Mouse (Mus musculus) fat pad, adult 2 months (tissue): ENCODE results near the gene Dagla.

Experiments
- DNase-seq: peaks from one replicate; pipeline ENCODE4 v3.0.0-alpha.2; 2011; ENCODE audit warnings: low read depth, low spot score; ENCODE audit errors: extremely low read depth

Gene Dagla

GRCm38 (mm10) chr19:10304810-10305544 is at the start of gene Dagla:
Gene Dagla, minus strand, starts transcription at chr19:10304877.
- DNase-seq: no peak

GRCm38 (mm10) chr19:10352218-10352617 is 47.5 kb upstream of the Dagla start:
- no peak for DNase-seq

DNA sequence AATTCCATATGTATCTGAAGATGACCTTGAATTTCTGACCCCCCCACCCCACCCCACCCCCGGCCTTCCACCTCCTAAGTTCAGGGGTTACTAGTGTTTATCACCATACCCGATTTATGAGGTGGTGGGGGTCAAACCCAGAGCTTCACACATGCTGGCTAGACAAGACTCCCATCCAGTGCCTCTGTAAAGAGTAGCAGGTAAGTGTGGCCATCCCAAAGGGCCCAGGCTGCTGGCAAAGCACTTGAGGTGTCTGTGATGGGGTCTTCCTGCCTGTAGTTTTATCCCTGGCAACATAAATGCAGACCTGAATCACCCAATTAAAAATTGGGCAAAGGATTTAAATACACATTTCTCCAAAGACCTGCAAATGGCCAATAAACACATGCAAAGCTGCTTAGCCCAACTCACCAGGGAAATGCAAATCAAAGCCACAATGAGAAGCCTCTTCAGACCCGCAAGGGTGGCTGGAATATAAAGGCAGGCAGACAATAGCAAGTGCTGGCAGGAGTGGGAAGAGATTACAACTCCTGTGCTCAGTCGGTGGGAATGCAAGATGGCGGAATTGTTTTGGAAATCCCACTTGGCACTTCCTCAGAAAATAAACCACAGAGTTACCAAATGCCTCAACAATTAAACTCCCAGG is 43.1 kb upstream of the Dagla start:
- no peak for DNase-seq

DNA sequence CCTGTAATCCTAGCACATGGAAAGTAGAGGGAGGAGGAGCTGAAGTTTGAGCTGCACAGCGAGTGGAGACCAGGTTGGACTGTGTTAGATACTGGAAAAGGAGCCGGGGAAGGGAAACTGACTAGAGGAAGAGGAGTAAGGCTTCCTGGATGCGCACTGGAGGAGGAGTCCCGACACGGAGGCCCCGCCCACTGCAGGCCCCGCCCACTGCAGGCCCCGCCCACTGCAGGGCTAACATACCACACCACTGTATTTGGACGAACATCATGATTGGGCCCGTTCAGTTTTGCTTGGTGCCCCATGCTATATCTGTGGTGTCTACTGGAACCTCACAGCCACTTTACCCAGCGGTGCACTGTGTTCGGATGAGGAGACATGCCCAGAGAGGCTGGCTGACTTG is 41.0 kb upstream of the Dagla start:
- no peak for DNase-seq

- DNase-seq: no peak
Measured at GRCm38 (mm10) chr19:10343866-10344265, 39.2 kb upstream of the Dagla start.

DNA sequence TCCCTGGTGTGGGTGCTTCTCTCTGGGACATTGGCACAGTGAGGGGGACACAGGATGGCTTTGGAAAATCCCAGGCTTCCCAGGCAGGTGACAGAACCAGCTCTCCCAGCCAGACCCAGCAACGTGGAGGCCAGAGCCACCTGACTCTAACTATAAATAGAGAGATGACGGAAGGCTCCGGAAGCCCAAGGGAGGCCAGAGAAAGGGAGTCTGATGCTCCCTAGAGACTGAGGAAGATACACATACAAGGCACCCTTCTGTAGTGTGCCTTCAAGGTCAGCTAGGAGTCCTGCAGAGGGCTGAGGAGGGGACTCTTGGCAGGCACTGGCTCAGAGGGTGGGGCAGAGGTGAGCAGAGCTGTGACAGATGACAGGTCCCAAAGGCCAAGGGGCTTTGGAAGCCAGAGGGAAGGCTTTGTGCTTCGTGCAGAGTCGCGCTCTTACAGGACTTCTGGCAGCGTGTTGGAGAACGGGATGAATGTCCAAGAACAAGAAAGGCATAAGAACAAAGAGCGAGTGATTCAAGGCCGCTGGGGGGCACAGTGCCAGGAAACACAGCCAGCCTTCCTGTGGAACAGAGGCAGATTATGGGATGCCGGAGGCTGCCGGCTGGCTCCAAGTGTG is 37.3 kb upstream of the Dagla start:
- no peak for DNase-seq

DNA sequence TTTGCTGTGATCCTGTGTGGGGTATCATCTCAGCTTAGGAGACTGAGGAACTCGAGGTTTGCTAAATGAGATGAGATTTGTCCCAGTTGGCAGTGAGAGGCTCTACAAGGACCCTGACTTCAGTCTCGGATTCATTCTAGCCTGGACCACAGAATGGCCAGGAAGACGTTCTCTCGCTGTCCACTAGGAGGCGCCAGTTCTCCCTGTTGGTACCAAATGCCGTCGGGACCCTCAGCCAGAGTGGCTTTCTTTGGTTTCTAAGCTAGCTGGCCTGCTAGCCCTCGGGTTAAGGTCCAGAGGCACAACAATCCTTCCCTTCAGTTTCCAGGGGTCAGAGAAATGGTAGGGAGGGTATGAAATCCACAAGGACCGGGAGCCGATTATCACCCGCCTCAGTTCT is 36.5 kb upstream of the Dagla start:
- DNase-seq: no peak

GRCm38 (mm10) chr19:10340661-10341060 is 36.0 kb upstream of the Dagla start:
- no peak for DNase-seq

GRCm38 (mm10) chr19:10339271-10339670 is 34.6 kb upstream of the Dagla start:
- DNase-seq: no peak

DNA sequence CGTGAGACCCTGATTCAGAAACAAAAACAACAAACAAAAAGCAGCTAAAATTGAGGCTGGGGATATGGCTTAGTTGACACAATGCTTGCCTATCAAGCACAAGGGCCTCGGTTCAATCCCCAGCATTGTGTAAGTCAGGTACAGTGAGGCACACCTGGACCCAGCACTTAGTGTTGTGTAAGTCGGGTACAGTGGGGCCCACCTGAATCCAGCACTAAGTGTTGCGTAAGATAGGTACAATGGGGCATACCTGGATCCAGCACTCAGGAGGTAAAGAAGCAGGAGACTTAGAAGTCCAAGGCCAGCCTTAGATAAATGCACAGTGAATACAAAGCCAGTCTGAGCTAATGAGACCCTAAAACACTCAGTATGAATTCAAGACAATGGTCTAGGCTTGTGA is 34.0 kb upstream of the Dagla start:
- no peak for DNase-seq

DNA sequence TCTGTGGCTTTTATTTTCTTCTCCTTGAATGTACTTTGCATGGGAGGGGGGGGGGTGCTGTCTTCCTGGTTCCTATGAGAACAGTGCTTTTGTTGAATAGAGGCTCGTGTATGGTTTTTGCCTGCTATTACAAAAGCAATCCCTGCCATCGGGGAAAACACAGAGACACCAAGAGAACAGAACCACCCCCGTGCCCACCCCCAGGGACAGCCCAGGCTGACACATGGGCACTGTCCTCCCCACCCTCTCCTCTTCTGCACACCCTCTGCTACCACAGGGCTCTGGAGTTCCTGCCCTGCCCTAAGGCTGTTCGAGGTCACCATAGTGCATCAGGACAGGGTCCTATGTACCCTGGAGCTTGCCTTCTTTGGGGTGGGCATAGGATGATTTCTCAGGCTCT is 29.8 kb upstream of the Dagla start:
- DNase-seq: no peak

DNA sequence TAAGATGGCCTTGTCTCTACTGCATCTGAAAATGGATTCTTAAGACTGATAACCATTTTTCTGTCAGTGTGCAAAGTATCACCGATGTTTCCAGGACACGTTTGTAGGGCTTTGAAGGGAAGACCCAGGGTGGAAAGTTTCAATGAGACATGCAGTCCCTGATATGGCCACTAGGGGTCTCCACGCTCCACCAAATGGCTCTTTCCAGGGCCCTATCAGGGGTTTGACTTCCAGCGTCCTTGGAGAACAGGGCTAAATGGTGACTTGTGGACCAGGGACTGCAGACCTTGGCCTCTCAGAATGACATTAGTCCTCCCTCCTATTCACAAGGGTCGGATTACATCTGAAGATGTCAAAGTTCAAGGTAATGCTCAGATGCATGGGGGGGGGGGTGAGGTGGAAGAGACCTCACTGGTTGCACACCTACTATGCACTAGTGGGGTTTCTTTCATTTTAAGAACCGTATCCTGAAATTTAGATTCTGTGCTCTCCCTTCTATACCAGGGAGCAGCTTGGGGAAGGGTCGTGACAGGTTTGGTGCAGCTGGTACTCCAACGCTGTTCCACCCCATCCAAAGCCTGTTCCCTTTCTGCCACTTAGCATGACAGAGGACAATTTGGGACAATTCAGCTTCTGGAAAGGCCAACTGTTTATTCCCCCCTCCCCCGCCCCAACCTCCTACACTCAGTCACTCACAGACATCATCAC is 29.0 kb upstream of the Dagla start:
- DNase-seq: no peak

- no peak for DNase-seq
Measured at GRCm38 (mm10) chr19:10331706-10332105, 27.0 kb upstream of the Dagla start.

GRCm38 (mm10) chr19:10329033-10329432 is 24.4 kb upstream of the Dagla start:
- no peak for DNase-seq

DNA sequence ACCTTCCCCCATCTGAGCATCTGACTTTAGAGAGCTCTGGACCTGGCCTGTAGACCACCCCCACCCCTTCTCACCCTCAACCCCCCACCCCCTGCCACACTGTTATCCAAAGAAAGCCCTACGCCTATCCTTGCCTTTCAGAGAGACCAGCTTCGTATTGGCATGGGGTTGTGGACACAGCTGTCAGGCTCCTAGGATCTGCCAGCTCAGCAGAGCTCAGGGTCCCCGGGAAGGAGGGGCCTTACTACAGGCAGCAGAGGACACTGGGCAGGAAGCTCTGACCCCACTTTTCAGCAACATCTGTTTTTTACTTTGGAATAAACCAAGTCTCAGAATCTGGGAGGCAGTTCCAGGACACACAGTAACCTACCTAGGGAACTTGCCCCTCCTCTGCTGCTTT is 21.9 kb upstream of the Dagla start:
- no peak for DNase-seq

- no peak for DNase-seq
Measured at GRCm38 (mm10) chr19:10323860-10324259, 19.2 kb upstream of the Dagla start.

GRCm38 (mm10) chr19:10323362-10323837 is 18.7 kb upstream of the Dagla start:
- DNase-seq: no peak

DNA sequence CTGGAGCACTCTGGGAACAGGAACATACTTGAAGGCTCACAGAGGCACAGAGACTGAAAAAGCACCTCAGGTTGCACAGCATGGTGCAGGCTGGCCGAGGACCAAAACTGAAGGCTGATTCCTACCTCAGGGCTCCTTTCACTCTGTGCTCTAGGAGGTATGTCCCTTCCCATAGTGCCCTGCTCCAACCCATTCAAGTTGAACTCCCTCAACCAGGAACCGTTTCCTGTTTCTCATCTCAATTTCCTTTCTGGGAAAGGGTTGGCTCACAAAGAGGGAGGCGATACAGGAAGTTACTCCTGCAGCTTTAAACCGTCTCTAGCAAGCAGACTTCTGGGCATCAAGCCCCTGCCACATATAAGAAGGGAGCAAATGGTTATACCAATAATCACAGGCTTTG is 13.1 kb upstream of the Dagla start:
- no peak for DNase-seq

DNA sequence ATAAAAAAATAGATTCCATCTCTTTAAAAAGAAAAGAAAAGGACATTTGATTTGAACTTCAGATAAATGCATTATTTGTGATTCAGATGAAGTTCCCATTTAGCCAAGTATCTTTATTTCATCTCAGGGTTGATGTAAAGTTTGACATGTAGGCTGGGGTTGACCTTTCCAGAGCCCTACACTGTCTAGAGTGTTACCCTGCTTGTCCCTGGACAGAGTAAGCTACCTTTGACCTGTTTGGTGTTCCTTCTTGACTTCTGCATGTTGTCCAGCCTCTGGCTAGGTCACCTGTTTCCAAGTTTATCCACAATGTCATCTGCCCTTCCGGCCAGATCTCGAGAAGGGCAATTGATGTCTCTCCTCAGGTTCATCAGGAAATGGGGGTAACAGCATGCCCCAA is 12.7 kb upstream of the Dagla start:
- DNase-seq: no peak

DNA sequence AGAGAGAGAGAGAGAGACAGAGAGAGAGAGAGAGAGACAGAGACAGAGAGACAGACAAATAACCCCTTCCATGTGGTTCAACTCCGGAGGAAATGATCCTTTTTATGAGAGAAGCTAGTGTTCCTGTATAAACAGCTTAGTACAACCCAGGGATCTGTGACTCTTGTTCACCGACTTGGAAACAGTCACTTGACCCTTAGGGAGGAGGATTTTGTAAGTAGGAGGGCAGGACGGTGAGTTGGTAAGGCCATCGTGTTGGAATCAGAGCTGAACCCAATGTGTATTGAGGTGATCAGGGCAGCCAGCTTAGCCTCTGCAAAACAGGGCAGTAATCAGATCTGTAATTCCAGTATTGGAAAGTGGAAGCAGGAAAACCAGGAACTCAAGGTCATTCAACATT is 12.3 kb upstream of the Dagla start:
- DNase-seq: peak; percentile 66

DNA sequence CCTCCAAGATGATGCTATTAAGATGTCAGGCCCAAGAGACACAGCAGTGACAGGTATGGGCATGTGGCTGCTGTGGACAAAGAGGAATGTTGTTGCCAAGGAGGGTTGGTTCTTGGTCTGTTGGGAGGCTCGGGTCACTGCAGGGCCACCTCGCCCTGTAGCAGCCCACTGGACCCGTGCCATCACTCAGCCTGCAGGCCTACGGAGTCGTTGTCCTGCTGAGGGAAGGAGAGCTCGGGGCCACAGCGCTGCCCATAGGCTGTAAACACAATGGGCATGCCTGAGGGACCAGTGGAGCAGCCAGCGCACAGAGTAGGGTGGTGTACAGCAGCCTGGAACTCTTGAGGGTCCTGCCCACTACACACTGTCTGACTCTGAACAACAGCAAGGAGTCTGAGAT is 7.4 kb upstream of the Dagla start:
- DNase-seq: no peak

GRCm38 (mm10) chr19:10308990-10309389 is 4.3 kb upstream of the Dagla start:
- no peak for DNase-seq
